Mouse (Mus musculus) G1E (cell line): ENCODE measurements around the gene Nckap5.

ENCODE experiments used
- CTCF ChIP-seq: IDR thresholded peaks from 2 replicates; pipeline ENCODE4 v1.5.1; 2012; ENCODE audit warnings: low read depth, low read length, inconsistent platforms, mixed read lengths
- GATA1 ChIP-seq: IDR thresholded peaks from 2 replicates; pipeline ENCODE4 v1.6.1; 2012; ENCODE audit warnings: borderline replicate concordance, low read length, inconsistent platforms, mixed read lengths
- GATA2 ChIP-seq: IDR thresholded peaks from 2 replicates; pipeline ENCODE4 v1.6.1; 2012; ENCODE audit warnings: low read depth, low read length, inconsistent platforms, borderline replicate concordance
- POLR2AphosphoS5 ChIP-seq: IDR thresholded peaks from 2 replicates; pipeline ENCODE4 v1.6.1; 2012; ENCODE audit warnings: low read depth, low read length, inconsistent platforms; ENCODE audit not compliant: insufficient replicate concordance
- TAL1 ChIP-seq: conservative IDR thresholded peaks from 2 replicates; pipeline ENCODE4 v1.6.1; 2012; ENCODE audit warnings: low read depth, low read length, inconsistent platforms, mixed read lengths

- TF ChIP-seq CTCF = no peak
- no peak for TF ChIP-seq TAL1
- TF ChIP-seq GATA2 = no peak
- no peak for TF ChIP-seq POLR2AphosphoS5
- TF ChIP-seq GATA1 = no peak
These were observed 920.3 kb downstream of the Nckap5 start for GRCm38 (mm10) chr1:125910211-125910870.
